Mouse (Mus musculus) spleen, adult 2 months (tissue): ENCODE results near the gene Eln.

ENCODE experiments used
- CTCF ChIP-seq: fragments of 200-500 bp; IDR thresholded peaks from 2 replicates; pipeline ENCODE4 v1.5.1; 2011; ENCODE audit warnings: mild to moderate bottlenecking, inconsistent platforms; ENCODE audit not compliant: insufficient read depth, insufficient read length, insufficient replicate concordance; ENCODE audit errors: extremely low read depth
- POLR2A ChIP-seq: fragments of 200-500 bp; IDR thresholded peaks from 2 replicates; pipeline ENCODE4 v1.6.1; 2011; ENCODE audit warnings: low read depth, low read length, inconsistent platforms

DNA sequence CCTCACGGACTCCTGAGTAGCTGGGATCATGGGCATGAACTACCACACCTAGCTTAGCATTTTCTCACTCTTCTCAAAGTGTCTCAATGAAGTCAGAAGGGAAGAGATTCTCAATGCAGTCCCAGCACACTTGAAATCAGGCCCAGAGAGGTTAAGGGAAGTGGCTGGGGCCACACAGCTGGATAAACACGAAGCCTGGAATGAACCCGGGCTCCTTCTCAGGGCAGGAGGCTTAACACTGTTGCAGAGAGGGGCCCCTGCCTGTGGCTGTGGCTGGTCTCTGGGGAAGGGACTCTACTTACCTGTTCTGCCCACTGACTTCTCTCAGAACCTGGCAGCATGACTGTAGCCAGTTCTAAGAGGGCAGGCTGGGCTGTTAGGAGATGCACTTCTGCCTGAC is 7.2 kb downstream of the Eln start:
- no peak for TF ChIP-seq CTCF
- TF ChIP-seq POLR2A, result no peak
